Mouse (Mus musculus) adrenal gland, postnatal 4 days (tissue): Measurements from ENCODE around the gene Cmtm6. TPM values are rescaled to one million over a fixed set of nuclear protein-coding genes. Genes with fewer than 3 reads are reported as not detected.
"Not testable (repeated sequence)": the region's sequence is repeated elsewhere in the genome, so short reads cannot be mapped to it uniquely, and the experiment has no call there.

Experiments
- DNase-seq, 2 experiments: peaks; one replicate each; pipeline ENCODE4 v3.0.0; 2021 to 2022; ENCODE audit warnings: low spot score in 2 of 2, mixed read lengths in 2 of 2
- total RNA-seq, 2 experiments: library from RNA; stranded (reverse); gene quantifications; 2 replicates each; pipeline ENCODE4 v1.2.3; 2021

Cmtm6 gene
- total RNA-seq, 2 experiments from 2014 or later: 75.0 to 75.9 TPM

GRCm38 (mm10) chr9:114728432-114728831, 2.5 kb upstream of the Cmtm6 start:
- DNase-seq: not testable (repeated sequence)

DNA sequence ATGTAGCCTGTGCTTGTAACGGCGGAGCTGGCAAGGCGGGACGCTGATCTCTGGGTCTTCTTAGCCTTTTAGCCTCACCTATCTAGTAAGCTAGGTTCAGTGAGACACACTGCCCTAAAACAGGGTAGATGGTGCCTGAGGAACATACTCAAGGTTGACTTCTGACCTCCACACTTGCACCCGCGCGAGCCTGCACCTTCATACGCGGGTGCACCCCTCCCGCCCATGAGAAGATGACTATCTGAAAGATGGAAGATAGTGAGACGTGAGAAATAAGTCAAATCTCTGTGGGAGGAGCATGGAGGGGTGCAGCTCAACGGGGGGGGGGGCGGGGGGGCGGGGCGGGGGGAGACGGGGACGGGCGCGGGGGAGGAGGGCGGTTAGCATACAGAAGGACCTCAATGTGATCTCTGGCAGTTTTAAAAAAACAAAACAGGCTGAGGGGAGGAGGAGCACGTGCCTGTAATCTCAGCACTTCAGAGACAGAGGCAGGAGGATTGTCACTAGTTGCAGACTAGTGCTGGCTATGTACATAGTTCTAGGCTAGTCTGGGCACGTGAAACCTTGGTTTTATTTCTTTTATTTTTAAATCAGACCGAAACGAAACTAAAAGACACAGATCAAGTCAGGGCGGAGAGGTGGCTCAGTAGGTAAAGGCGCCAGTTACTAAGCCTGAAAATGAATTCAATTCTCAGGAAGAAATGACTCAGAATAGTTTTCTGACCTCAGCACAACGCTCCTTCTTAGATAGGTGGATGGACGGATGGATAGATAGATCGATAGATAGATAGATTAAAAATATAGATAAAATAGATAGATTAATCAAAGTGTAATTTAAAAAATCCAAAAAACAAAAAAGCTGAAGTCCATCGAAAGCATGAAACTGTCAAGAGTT, 758 bp upstream of the Cmtm6 start:
- DNase-seq: no peak

GRCm38 (mm10) chr9:114731871-114732682, 1.2 kb downstream of the Cmtm6 start:
- DNase-seq: no peak

- DNase-seq: no peak
Observed at GRCm38 (mm10) chr9:114733238-114733637, 2.3 kb downstream of the Cmtm6 start.

GRCm38 (mm10) chr9:114736442-114736841, 5.5 kb downstream of the Cmtm6 start:
- no peak for DNase-seq

- no peak for DNase-seq
Observed at GRCm38 (mm10) chr9:114740336-114740735, 9.4 kb downstream of the Cmtm6 start.

DNA sequence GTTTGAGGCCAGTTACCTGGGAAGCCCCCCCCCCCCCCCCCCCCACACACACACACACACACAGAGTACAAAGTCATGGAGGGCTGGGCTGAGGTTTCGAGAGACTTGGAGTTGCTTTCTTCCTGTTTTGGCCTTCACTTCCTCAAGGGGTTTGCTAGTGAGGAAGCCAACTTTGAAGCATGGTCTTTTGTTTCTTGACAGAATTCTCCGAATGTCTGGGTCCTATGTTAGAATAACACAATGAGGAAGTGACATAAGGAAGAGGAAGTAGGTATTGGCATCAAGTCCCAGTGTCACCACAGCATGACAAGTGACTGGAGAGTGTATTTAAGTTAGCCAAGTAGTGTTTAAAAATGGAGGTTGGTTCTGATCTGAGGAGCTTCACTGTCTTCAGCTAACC, 11.8 kb downstream of the Cmtm6 start:
- DNase-seq: no peak

- DNase-seq: no peak
Observed at GRCm38 (mm10) chr9:114745163-114745562, 14.2 kb downstream of the Cmtm6 start.

GRCm38 (mm10) chr9:114745654-114746053, 14.7 kb downstream of the Cmtm6 start:
- no peak for DNase-seq

DNA sequence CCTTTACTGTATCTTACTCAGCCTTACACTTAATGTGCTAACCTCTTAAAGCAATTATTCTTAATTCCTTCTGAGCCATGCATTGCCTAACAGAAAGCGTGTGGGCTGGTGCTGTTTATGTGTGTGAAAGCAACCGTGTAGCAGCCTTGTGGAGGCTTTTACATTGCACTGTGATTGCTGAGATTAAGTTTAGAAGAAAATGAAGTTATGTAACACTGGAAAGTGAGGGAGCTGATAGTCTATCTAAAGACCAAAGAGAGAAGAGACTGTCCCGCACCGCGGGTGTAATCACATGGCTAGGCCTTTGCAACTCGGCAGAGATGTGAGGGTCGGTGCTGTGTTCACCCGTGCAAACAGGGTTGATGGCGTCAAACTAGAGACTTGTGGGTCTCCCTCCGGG, 16.1 kb downstream of the Cmtm6 start:
- no peak for DNase-seq

- no peak for DNase-seq
Observed at GRCm38 (mm10) chr9:114747466-114747865, 16.6 kb downstream of the Cmtm6 start.

DNA sequence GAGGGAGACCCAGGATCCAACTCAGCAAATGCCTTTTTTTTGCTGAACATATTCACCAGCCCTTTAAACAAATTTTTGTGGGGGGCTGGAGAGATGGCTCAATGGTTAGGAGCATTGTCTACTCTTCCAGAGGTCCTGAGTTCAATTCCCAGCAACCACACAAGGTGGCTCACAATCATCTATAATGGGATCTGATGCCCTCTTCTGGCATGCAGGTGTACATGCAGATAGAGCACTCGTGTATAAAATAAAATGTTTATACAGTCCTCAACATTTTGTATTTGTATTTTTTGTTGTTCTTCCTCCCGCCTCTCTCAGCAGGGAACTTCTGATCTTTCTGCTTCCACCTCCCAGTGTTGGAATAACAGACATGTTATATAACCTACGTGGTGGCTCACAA, 20.7 kb downstream of the Cmtm6 start:
- no peak for DNase-seq

DNA sequence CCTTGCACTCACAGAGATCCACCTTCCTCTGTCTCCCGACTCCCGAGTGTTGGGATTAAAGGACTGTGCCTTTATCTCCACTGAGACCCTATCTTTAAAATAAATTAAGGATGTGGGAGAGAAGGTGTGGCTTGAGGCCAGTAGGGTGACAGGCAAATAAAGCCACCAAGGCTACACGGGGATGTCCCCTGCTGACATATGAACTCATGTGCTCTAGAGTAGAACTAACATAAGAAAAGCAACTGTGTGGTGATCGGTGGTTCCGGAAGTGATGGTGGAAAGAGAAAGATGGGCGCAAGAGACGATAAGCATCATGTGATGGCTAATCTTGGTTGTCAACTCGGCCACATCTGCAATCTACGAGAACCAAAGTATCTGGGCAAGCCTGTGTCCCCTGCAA, 21.4 kb downstream of the Cmtm6 start:
- no peak for DNase-seq

DNA sequence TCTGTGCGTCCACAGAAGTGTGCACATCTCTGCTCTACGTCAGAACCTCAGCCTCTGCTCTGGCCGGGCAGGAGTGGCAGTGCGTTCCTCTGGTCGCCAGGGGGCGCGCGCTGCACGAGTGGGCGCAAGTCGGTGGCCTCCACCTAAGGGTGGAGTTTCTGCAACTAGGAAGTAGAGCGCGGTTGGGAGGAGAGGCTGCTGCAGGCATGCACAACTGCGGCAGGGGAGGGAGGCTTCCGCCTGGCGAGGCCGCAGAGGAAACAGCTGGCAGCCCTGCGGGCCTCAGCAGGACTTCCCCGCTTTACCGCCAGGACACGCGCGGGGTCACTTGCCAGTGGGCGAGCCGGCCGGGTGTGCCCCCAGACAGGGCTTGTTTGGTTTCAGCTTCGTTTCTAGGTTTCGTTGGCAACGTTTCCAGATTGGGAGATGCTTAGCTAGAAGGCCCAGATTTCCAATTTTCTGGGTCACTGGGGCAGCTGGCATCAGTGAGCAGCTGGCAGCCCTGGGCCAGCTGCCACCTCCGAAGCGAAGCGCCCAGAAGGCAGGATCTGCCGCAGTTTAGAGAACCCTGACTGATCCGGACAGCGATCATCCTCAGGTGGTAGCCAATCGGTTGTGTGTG, 22.1 kb downstream of the Cmtm6 start:
- peak; percentile 90 to 91 for DNase-seq

DNA sequence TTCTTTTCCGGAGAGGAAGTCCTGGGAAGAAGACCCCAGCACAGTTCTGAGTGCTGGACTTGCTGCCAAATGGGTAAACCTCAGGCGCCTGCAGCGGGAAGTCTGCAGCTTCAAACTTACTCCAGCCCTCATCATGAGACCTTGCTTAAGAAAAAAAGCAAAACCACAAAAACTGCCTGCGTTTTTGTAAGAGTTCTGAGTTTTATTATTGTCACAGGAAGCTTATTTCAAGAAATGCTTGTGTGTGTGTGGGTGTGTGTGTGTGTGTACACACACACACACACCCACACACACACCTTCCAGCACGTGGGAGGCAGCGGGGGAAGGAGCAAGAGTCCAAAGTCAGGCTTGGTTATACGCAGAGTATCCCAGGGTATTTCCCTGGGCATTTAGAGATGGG, 27.4 kb downstream of the Cmtm6 start:
- no peak for DNase-seq

DNA sequence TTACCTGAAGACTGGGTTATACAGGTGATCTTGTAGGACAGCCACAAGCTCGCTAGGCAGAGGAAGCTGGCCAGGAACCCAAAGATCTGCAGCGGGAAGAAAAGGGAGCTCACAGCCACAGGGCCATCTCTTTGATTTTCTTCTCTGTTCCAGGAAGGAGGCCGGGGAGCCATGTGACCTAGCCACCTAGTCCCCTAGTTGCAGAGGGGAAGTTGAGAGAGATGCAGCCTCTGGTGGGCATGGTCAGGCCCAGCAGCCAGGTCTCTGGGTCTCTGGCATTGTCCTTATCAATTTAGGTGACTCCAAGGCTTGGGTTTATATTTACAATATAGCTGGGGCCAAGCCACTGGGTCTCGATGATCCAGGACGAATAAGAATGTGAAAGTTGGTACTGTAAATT, 27.9 kb downstream of the Cmtm6 start:
- DNase-seq: no peak

- DNase-seq: no peak
Observed at GRCm38 (mm10) chr9:114759886-114760285, 29.0 kb downstream of the Cmtm6 start.

- no peak for DNase-seq
Observed at GRCm38 (mm10) chr9:114760353-114760752, 29.4 kb downstream of the Cmtm6 start.

- no peak for DNase-seq
Observed at GRCm38 (mm10) chr9:114761848-114762247, 30.9 kb downstream of the Cmtm6 start.

DNA sequence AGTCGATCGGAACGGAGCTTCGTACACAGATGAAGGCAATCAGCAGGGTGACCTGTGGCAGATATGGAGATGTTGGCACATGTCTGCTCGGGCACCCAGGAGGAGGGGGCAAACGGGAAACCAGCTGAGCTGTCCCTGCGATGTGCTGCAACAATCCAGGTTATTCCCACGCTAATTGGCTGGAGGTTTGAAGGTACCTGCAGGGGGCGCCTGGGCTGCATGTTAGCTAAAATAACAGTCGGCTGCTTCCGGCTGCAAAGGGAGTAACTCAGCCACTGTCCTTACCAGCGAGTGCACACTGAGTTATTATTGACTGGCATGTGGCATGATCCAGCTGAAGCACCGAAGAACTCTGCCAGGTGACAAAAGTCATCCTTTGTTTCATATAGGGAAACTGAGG, 32.4 kb downstream of the Cmtm6 start:
- DNase-seq: no peak

GRCm38 (mm10) chr9:114767030-114767429, 36.1 kb downstream of the Cmtm6 start:
- peak in 1 of 2 experiments; percentile 35 for DNase-seq

GRCm38 (mm10) chr9:114767507-114767906, 36.6 kb downstream of the Cmtm6 start:
- no peak for DNase-seq
